Mouse (Mus musculus): Measurements from ENCODE around the gene Gm5089. TPM values are rescaled to one million over a fixed set of nuclear protein-coding genes. Genes with fewer than 3 reads are reported as not detected.

The Gm5089 gene
- total RNA-seq (2021), result under 1 TPM; 0.28 to 0.50 TPM

GRCm38 (mm10) chr14:122450496-122451382 lies at the start of gene Gm5089:
Gene Gm5089 (minus strand): TSS chr14:122451115.
- DNase-seq, result peak; percentile 92
- intact Hi-C loops (cut with DNase I), result loop anchor here (10.0 kb wide), 1 partner anchor 46 kb away; no protein-coding TSS in a partner anchor

- intact Hi-C loops (cut with DNase I), result no loop called here
- DNase-seq, result no peak
These were observed 41.1 kb upstream of the Gm5089 start for GRCm38 (mm10) chr14:122492015-122492414.

- no peak for DNase-seq
- intact Hi-C loops (cut with DNase I), result no loop called here
These were observed 40.6 kb upstream of the Gm5089 start for GRCm38 (mm10) chr14:122491521-122491920.

GRCm38 (mm10) chr14:122490441-122491328 lies 39.8 kb upstream of the Gm5089 start, which contains the start of gene Gm10837:
Gene Gm10837 (plus strand): TSS chr14:122490586.
- intact Hi-C loops (cut with DNase I), result no loop called here
- DNase-seq, result peak; percentile 71

- DNase-seq, result no peak
- intact Hi-C loops (cut with DNase I), result no loop called here
These were observed 38.9 kb upstream of the Gm5089 start for GRCm38 (mm10) chr14:122489686-122490414.

GRCm38 (mm10) chr14:122489041-122489440 lies 38.1 kb upstream of the Gm5089 start:
- DNase-seq, result no peak
- intact Hi-C loops (cut with DNase I), result no loop called here

- no peak for DNase-seq
- intact Hi-C loops (cut with DNase I), result no loop called here
These were observed 36.5 kb upstream of the Gm5089 start for GRCm38 (mm10) chr14:122487366-122487765.

- DNase-seq, result no peak
- intact Hi-C loops (cut with DNase I), result no loop called here
These were observed 35.7 kb upstream of the Gm5089 start for GRCm38 (mm10) chr14:122486611-122487010.

GRCm38 (mm10) chr14:122485635-122486181 lies 34.8 kb upstream of the Gm5089 start:
- intact Hi-C loops (cut with DNase I), result no loop called here

GRCm38 (mm10) chr14:122484844-122485551 lies 34.1 kb upstream of the Gm5089 start:
- intact Hi-C loops (cut with DNase I), result loop anchor here (5.0 kb wide), 1 partner anchor 392 kb away; no protein-coding TSS in a partner anchor
- DNase-seq, result peak; percentile 66

More at GRCm38 (mm10) chr14:122485635-122486181, 34.8 kb upstream of the Gm5089 start:
- DNase-seq, result no peak

- intact Hi-C loops (cut with DNase I), result loop anchor here (5.0 kb wide), 1 partner anchor 393 kb away; no protein-coding TSS in a partner anchor
- DNase-seq, result no peak
These were observed 33.5 kb upstream of the Gm5089 start for GRCm38 (mm10) chr14:122484458-122484843.

- intact Hi-C loops (cut with DNase I), result loop anchor here (5.0 kb wide), 1 partner anchor 394 kb away; no protein-coding TSS in a partner anchor
- peak; percentile 45 for DNase-seq
These were observed 32.9 kb upstream of the Gm5089 start for GRCm38 (mm10) chr14:122483556-122484421.

- no peak for DNase-seq
- intact Hi-C loops (cut with DNase I), result loop anchor here (5.0 kb wide), 1 partner anchor 394 kb away; no protein-coding TSS in a partner anchor
These were observed 32.1 kb upstream of the Gm5089 start for GRCm38 (mm10) chr14:122483024-122483385.

- peak; percentile 51 for DNase-seq
- intact Hi-C loops (cut with DNase I), result loop anchor here (5.0 kb wide), 1 partner anchor 395 kb away; no protein-coding TSS in a partner anchor
These were observed 31.4 kb upstream of the Gm5089 start for GRCm38 (mm10) chr14:122482081-122483023.

- DNase-seq, result peak; percentile 41
- intact Hi-C loops (cut with DNase I), result loop anchor here (5.0 kb wide), 1 partner anchor 396 kb away; no protein-coding TSS in a partner anchor
These were observed 30.3 kb upstream of the Gm5089 start for GRCm38 (mm10) chr14:122481181-122481580.

- intact Hi-C loops (cut with DNase I), result loop anchor here (5.0 kb wide), 1 partner anchor 397 kb away; no protein-coding TSS in a partner anchor
- no peak for DNase-seq
These were observed 29.4 kb upstream of the Gm5089 start for GRCm38 (mm10) chr14:122480355-122480754.
